Mouse (Mus musculus): ENCODE measurements around the gene Armc8.
A peak's percentile ranks its signal among the peaks of the same experiment; 100 is the strongest.

Gene Armc8

GRCm38 (mm10) chr9:99441647-99442433 lies 126.9 kb downstream of the Armc8 start:
- DNase-seq, result no peak

GRCm38 (mm10) chr9:99440941-99441340 lies 127.8 kb downstream of the Armc8 start:
- DNase-seq, result no peak

GRCm38 (mm10) chr9:99439064-99439463 lies 129.6 kb downstream of the Armc8 start:
- DNase-seq, result no peak

- DNase-seq, result no peak
Measured at GRCm38 (mm10) chr9:99437781-99438565, 130.7 kb downstream of the Armc8 start.

- DNase-seq, result no peak
Measured at GRCm38 (mm10) chr9:99437031-99437764, 131.5 kb downstream of the Armc8 start, which contains the start of gene Mras. Gene Mras, minus strand, starts transcription at chr9:99437381.

GRCm38 (mm10) chr9:99436182-99437030 lies 132.3 kb downstream of the Armc8 start:
- peak; percentile 80 for DNase-seq

- DNase-seq, result peak; percentile 48
Measured at GRCm38 (mm10) chr9:99435619-99436181, 133.0 kb downstream of the Armc8 start.

- no peak for DNase-seq
Measured at GRCm38 (mm10) chr9:99434892-99435618, 133.6 kb downstream of the Armc8 start.

GRCm38 (mm10) chr9:99432478-99432877 lies 136.2 kb downstream of the Armc8 start:
- DNase-seq, result no peak

GRCm38 (mm10) chr9:99431963-99432362 lies 136.7 kb downstream of the Armc8 start:
- DNase-seq, result no peak

- no peak for DNase-seq
Measured at GRCm38 (mm10) chr9:99431346-99431745, 137.4 kb downstream of the Armc8 start.

GRCm38 (mm10) chr9:99430806-99431205 lies 137.9 kb downstream of the Armc8 start:
- no peak for DNase-seq

- no peak for DNase-seq
Measured at GRCm38 (mm10) chr9:99429845-99430244, 138.9 kb downstream of the Armc8 start.

- no peak for DNase-seq
Measured at GRCm38 (mm10) chr9:99428601-99429331, 139.9 kb downstream of the Armc8 start.
